Mouse (Mus musculus) thymus, postnatal 36 days (tissue): ENCODE results near the gene Tmem184c.
A peak's percentile ranks its signal among the peaks of the same experiment; 100 is the strongest.

Experiments
- DNase-seq, 2 experiments: peaks; one replicate each; pipeline ENCODE4 v3.0.0; 2022; ENCODE audit warnings: mixed read lengths in 2 of 2

The Tmem184c gene

DNA sequence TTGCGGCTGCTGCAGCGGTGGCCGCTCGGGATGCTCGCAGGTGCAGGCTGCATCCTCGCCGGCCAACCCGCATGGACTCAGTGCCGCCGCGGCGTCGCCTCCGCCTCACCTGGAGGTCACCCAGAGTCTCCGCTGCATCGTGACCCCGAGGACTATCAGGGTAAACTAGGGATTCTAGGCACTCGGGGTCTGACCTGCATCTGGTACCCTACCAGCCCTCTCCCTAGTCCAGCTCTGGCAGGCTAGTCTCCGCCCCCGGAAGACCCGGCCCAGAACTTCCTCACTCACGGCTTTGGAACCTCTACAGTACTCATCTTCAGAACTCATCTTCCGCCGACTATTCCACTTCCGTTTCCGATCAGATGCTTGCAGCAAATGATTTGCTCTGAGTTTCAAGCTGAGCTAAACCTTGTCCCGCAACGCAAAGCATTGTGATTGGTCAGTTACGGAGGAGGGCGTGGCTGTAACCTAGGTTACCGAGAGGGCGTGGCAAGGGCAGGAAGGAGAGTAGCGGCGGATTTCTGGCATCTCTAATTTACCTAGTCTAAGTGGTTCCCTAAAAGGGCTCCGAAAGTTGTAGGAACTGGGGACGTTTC, at the start of gene Tmem184c:
TSS of gene Tmem184c (minus strand) at position 325 of the 596 bp plus-strand sequence.
- DNase-seq = peak; percentile 99 to 100

DNA sequence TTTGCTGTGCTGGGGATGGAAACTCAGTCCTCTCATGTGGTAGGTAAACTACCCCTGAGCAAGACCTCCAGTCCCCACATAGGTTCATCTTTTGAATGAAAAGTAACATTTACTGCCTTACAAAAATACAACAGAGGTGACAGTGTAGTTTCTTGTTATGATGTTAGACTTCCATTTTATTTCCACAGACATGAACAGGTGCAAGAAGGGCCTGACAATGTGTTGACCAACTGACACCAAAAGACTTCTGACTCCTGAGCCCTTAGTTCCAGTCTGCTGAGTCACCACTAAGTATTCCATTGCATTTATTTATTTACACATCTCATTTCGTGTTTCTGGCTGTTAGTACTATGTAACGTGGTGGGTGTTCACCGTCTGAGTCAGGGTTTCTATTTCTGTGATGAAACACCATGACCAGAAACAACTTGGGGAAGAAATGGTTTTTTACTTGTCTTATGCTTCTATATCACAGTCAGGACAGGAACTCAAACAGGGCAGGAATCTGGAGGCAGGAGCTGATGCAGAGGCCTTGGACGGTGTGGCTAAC, 49.1 kb upstream of the Tmem184c start:
- no peak for DNase-seq

DNA sequence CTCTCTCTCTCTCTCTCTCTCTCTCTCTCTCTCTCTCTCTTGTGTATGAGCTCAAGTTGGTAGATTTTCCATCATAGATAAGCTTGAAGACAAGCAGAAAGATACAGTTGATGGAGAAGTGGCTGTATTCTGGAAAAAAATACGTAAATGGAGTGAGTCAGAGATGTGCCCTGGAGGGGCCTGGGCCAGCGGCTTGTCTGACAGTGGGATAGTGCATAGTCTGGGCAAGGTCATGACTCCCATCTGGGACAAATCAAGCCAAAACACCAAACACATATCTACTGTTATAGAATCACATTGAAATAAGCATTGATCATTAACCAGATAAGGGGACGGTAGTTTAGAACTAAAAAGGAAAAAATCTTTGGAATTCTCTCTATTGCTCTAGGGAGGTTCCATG, 47.9 kb upstream of the Tmem184c start:
- no peak for DNase-seq

DNA sequence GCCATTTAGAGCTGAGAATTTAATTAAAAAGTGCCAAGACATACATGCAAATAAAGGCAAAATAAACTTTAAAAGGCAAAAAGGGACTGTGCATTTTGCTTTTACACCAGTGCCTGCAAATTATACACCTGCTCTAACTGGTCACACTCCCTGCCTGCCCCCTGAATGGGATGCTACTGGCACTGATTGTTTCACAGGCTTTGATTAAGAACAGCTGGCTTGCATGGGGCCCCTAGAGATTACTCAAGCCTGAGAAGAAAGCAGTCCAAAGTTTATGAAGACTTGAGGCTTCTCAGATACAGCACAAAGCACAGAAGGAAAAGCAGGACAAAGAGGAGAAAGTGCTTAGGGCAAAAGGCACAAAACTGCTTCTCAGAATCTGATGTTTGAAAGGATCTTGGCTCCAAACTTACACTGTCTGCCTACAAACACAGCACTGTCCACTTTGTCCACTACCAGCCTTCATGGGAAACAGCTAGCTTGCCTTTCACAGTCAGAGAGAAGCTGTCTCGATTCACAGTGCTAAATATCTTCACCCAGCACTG, 40.2 kb upstream of the Tmem184c start:
- DNase-seq = no peak

DNA sequence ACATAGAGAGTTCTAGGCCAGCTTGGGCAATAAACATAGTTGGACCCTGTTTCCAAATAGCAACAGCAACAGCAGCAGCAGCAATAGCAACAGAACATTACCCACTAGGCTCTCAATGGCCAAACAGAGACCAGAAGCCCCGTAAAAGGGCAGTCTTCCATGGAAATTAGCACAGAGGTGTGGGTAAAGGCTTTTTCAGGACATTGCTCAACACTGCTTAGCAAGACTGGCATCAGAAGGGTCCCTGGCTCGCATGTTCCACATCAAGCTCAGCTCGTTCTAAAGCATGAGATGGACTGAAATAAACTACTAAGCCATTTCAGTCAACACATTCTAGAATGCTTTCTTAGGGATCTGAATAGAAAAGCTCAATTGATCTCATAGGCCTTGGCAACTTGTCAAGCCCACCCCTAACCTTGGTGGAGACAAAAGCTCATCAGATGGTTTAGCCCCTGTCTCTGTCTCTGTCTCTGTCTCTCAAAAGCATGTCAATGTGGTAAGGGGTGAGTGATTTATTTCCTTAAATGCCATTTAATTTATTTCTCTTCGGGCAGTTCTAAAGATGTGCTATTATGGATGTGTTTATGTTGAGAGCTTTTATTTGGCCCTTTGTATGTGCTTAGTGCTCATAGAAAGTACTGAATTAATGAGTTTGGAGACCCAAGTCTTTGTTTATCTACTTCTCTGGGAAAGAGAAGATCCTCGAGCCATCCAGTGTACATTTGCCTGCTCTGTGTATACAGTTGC, 29.8 kb upstream of the Tmem184c start:
- DNase-seq = no peak

DNA sequence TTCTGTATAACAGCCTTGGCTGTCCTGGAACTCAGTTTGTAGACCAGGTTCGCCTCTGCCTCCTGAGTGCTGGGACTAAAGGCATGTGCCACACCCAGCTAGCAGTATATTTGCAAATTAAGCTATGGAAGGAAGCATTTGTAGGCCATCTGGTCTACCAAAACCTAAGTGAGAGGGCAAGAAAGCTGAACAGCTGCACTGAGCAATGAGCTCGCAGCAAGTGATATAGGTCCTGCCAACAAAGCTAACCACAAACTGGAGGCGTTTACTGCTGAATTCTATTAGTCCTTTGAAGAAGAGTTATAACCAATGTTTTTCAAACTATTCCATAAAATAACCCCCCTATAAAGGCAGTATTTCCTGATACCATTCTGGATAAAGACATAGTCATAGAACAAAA, 27.1 kb upstream of the Tmem184c start:
- no peak for DNase-seq

DNA sequence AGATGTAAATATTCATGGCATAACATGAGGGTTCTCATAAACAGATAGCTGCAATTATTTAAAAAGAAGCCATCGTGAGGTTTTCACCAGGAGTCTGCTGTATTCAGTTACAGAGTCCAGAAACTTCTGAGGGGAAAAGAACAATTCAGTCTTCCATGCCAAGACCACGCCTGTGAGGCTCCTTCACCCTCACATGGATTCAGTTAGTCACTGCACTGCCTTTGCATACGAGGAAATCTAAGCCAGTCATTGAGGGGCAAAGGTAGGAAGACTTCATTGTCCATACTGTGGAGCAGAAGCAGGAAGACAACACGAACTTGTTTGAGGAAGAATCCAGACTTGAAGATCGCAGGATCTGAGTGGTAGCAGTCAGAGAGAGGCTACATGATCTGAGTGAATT, 23.5 kb upstream of the Tmem184c start:
- DNase-seq = no peak

DNA sequence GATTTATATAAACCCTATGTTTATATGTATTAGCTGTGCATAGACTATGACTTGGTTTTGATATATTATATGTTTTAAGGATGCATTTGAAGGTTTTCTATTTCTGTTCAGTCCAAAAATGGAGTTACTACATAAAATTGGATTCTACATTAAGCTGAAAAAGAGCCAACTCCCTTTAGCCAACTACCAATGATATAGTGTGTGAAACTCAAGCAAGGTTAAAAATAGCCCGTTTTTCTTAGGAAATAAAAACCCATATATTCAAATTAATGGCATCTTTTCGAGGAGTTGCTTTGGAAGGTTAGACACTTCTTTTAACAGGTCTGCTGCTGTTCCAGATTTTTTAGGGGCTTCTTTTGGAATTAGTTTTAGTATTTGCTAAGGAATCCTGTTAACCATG, 22.7 kb upstream of the Tmem184c start:
- DNase-seq = no peak

DNA sequence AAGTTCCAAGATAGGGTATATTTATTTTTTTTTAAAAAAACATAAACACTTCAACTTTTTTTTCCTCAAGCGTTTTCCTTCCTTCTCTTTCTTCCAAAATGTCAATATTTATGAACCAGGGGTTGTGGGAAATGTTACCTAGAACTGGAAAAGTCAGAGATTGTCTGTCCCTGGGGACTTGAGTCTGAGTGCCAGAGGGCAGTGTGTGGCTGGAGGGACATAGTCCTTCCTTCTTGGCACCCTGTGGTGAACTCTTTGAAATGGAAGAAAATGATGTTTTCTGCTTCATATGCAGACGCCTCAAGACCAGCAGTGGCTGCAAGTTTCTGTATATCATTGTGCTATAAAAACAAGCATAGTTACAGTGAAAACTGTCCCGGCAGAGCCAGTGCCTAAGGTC, 20.2 kb upstream of the Tmem184c start:
- no peak for DNase-seq

DNA sequence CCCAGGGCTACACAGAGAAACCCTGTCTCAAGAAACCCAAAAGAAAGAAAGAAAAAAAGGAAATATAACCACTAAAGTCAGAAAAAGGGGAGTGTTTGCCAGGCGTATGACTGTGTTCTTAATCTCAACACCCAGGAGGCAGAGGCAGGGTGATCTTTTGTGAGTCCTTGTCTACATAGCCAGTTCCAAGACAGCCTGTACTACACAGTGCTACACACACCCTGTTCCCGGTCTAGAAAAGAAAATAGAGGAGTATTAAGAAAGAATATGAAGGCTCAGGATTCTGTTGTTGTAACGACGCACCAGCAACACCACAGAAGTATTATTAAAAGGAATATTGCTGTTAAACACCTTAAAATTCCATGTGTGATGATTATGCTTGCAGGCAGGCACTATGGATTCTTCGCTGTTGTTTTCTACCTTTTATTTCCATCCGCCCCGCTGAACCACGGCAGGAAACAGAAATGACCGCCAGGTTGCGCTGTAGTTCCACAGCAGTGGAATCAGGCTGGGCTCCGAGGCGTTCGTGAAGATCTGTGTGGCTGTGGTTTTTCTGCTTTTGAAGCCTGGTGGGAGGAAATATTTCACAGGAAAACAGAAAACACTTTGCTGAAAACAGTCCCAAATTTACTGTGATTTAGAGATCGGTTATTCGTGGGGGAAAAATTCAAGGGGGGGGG, 19.5 kb upstream of the Tmem184c start:
- DNase-seq = peak; percentile 70 to 77

DNA sequence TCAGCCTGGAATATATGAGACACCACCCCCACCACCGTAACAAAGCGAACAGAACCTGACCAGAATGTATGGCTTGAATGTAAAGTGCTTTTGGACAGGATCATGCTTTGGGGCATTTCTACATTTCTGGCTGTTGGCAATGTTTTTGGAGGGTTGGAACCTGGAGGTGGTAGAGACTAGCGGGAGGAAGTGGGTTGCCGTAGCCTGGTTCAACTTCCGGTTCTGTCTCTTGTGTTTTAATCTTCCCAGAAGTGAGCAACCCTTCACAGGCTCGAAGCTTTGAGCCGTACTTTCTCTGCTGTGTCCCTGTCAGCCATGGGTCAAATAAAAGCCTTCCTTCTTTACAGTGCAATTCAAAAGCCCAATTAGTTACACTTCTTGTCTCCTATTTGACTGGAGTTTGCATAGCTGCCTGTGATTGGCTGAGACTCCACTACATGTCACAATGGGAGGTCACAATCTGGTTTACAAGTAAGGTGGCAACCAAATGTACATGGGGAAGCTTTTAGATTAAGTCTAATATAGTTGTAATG, 13.2 kb upstream of the Tmem184c start:
- no peak for DNase-seq

DNA sequence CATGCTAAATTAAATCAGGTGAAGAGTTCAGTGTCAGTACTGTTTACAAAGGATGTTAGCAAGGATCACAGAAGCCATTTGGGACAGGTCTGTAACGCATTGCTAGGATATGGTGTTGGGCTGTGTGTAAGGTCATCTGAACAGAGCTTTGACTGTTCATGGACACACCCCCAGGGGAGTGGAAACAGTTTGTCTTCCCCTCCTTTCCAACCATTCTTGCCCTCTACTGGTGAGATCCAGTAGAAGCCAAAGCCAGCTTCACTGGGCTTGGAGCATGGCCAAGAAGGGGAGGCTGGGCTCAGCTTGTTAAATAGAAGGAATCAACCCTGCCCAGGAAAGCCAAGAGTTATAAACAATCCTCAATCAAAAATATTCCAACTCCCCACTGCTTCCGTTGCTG, 7.4 kb upstream of the Tmem184c start:
- no peak for DNase-seq

DNA sequence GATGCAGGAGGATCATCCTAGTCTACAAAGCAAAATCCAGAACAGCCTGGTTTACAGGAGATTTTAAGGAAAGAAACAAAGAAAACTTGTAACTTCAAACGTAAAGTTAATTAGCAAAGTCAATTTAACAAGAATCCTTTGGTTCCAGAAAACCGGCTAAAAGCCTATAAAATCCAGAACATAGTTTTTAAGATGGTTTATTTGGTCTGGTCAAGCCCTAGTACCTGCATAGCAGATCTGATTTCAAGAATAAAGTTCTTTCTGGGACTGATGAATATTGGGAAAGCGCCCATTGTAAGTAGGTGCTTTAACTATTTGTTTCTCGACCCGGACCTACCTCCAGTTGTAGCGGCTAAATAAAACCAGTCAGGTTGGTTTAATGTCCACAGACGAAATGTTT, 877 bp downstream of the Tmem184c start:
- no peak for DNase-seq

DNA sequence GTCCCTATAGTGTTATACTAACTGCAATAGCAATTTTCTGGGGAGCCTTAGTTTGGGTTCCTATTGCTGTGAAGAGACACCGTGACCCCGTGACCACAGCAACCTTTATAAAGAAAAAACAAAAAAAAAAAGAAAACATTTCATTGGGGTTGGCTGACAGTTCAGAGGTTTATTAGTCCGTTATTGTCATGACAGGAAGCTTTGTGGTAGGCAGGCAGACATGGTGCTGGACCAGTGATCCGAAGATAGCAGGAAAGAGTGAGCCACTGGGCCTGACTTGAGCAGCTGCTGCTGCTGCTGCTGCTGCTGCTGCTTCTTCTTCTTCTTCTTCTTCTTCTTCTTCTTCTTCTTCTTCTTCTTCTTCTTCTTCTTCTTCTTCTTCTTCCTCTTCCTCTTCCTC, 26.3 kb downstream of the Tmem184c start:
- no peak for DNase-seq

DNA sequence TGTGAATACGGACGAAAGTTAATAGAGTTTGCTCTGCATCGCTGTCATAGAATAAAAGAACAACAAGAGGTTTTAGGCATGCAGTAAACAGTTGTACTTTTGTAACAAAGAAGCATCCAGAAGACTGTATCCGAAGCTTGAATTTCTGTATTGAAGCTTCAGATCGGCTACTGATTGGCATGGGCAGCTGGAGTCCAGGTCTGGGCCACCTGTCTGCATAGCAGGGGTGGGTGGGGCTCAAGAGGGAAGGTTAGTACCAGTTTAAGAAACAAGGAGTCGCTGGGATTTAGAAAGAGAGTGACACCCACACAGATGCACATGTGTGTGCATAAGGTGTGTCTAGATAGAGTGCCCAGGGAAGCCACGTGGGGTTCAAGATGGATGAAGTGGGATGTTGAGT, 32.8 kb downstream of the Tmem184c start:
- DNase-seq = no peak

DNA sequence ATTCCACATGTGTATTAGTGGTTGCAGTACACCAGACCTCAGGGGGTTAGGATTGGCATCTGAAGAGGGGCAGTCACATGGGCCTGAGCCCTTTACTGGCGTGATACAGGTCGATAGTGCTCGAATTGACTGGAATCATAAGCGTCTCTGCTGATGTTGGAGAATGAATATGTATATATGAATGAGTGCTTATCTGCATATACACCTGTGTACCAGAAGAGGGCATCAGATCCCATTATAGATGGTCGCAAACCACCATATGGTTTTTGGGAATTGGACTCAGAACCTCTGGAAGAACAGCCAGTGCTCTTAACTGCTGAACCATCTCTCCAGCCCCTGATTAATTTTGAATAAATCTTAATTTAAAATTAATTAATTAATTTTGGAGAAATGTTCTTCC, 36.3 kb downstream of the Tmem184c start:
- DNase-seq = no peak

DNA sequence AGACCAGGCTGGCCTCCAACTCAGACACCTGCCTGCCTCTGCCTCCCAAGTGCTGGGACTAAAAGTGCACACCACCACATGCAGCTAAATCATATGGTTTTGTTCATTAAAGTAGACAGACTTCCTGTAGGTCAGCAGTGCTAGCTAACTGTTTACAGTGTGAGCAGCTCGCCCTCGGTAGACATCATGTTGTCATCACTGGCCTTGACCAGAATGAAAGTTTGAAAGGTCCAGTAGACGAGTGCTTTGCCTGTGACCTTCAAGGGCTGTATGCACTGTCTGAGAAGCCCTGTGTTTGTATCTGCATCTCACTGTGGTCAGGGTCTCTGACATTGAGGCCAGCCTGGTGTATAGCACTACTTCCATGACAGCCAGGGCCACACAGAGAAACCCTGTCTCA, 49.1 kb downstream of the Tmem184c start:
- DNase-seq = no peak

DNA sequence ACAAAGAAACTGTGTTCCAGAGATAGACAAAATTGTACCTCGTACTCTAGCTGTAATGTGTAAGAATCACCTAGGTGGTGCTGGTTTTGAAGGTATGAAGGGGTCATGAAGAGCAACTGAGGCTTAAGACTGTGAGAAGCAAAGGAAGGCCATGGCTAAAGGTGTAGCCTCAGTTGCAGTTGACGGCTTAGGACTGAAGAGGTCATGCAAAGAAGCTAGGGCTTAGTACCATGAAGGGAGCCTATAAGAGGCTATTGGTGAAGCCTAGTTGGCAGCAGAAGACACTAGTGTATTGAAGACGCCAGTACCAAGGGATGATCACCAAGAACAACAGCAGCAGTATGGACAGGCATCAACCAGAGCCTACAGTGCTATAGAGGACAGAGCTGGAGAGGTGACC, 58.0 kb downstream of the Tmem184c start:
- DNase-seq = no peak

DNA sequence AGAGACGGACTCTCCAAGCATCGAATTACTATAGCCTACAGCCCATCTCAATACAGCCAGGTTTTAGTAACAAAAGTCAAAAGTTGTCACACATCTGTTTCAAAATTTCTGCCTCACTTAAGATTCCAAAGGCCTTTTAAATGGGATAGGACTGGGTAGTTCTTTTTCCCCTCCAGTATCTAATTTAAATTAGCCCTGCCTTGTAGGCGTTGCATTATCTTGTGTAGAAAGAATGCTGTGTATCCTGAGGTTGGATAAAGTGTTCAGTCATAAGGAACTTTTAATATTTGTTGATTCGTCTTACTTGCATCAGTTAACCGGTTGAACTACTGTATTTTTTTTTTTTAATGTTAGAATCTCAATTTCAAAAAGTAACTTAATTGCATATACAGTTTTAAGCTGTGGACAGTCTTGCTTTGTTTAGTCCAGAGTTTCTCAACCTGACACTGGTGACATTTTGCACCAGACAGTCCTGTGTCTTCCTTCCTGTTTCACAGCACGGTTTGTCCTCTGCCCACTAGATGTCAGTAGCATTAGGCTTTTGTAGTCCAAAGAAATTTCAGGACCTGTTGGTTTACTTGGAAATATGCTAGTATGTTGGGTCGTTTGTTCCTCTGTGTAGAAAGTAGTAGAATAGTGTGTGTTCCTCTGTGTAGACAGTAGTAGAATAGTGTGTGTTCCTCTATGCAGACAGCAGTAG, 60.5 kb downstream of the Tmem184c start:
- DNase-seq = peak; percentile 15 to 17

DNA sequence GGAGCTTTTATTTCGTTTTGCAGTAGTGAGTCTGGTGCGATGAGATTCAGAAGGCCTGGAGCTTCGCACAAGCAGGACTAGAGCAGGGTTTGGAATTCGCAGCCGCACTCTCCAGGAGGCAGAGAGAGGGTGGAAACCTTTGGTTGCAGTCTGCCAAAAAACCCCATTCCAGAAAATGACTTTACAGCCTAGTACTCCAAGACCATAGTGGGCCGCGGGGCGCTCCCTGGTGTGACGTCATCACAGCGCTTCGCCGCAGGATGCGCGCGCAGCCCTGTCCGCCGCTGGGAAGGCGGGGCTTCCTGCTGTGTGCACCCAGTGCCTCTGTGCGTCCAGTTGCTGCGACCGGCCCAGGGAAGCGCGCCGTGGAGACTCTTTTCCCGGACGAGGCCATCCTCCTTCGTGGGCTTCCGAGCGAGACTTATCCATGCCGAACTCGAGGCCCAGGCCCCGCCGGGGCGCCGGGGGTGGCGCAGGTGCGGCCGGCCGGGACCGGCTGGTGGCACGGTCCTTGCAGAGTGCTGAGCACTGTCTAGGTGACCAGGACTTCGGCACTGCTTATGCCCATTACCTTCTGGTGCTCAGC, 61.3 kb downstream of the Tmem184c start, which contains the start of gene Prmt9:
TSS of gene Prmt9 (plus strand) at position 277 of the 586 bp plus-strand sequence.
- DNase-seq = peak; percentile 93
